Mouse (Mus musculus): Measurements from ENCODE around the gene Rasgef1b.

DNA sequence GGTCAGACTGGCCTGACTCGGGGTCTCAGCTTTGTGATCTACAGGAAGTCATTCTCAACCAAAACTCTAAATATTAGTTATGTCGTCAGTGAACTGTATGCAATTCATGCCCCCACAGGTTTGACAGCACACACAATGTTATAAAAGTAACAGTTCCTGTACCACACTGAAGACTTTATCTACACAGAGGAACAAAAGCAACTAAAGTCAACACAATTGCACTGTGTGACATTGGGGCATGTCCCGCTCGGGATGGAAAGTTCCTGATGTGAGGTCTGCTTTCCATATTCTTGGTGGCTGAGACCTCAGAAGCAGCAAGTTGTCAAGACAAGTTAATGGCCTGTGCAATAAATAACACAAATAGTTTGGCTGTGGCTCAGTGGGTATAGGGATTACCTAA is 559.0 kb downstream of the Rasgef1b start:
- TF ChIP-seq CTCF (IDR thresholded peaks at IDR 0.05) (no peak), EP300 (IDR thresholded peaks at IDR 0.05) (no peak)

Data from lung, postnatal 0 days (tissue).